Mouse (Mus musculus): Measurements from ENCODE around the gene Colq.

DNA sequence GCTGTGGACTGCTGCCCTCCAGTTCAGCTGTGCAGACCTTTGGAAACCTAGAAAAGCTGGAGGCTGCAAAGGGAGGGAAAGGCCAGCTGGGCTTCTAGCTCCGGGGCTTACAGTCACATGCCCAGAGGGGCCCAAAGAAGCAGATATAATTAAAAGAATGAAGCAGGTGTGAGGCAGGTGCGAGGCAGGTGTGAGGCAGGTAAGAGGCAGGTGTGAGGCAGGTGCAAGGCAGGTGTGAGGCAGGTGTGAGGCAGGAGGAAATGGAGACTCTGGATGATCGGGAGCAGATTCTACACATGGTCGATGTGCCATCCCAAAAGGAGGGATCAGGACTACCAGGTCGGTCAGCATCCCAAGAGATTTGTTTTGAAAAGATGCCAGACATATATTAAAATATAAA, 19.7 kb downstream of the Colq start:
- no peak for TF ChIP-seq CTCF (IDR thresholded peaks at IDR 0.05; ENCODE audit: borderline replicate concordance, extremely low read depth, insufficient read depth, insufficient read length)
- no peak for TF ChIP-seq POLR2A (IDR thresholded peaks at IDR 0.05; ENCODE audit: borderline replicate concordance, extremely low read depth, insufficient read depth, insufficient read length, poor library complexity, severe bottlenecking)
